Mouse (Mus musculus) midbrain, embryonic 14.5 days (tissue): ENCODE measurements around the gene Slc10a4. TPM values are rescaled to one million over a fixed set of nuclear protein-coding genes. Genes with fewer than 3 reads are reported as not detected.

Source experiments
- ATAC-seq: fragments of 200-750 bp; cut with Nextera tagmentation; 2 replicates; pipeline ENCODE4 v1.8.0; 2017; ENCODE audit warnings: moderate number of reproducible peaks, moderate library complexity; ENCODE audit not compliant: low FRiP score, low TSS enrichment
- DNase-seq: peaks from one replicate; pipeline ENCODE4 v3.0.0-alpha.2; 2015
- H3K27ac ChIP-seq: fragments of 300-500 bp; sonication (generic); replicated peaks from 2 replicates; pipeline ENCODE4 v1.5.1; 2014; ENCODE audit warnings: mild to moderate bottlenecking, low read depth, low read length, moderate library complexity
- H3K27me3 ChIP-seq: fragments of 300-500 bp; sonication (generic); 2 replicates; pipeline ENCODE4 v1.6.1; 2014; ENCODE audit warnings: low read length, control low read depth, mixed read lengths; ENCODE audit not compliant: control insufficient read depth, insufficient read depth
- H3K36me3 ChIP-seq: fragments of 300-500 bp; sonication (generic); 2 replicates; pipeline ENCODE4 v1.6.1; 2014; ENCODE audit warnings: low read length, control low read depth; ENCODE audit not compliant: control insufficient read depth, insufficient read depth
- H3K4me1 ChIP-seq: fragments of 300-500 bp; sonication (generic); 2 replicates; pipeline ENCODE4 v1.6.1; 2014; ENCODE audit warnings: mild to moderate bottlenecking, antibody characterized with exemption, low read length, control low read depth; ENCODE audit not compliant: control insufficient read depth, insufficient read depth
- H3K4me2 ChIP-seq: fragments of 300-500 bp; sonication (generic); 2 replicates; pipeline ENCODE4 v1.6.1; 2014; ENCODE audit warnings: mild to moderate bottlenecking, low read length, moderate library complexity
- H3K4me3 ChIP-seq: fragments of 300-500 bp; sonication (generic); replicated peaks from 2 replicates; pipeline ENCODE4 v1.5.1; 2014; ENCODE audit warnings: low read depth, low read length
- H3K9ac ChIP-seq: fragments of 300-500 bp; sonication (generic); replicated peaks from 2 replicates; pipeline ENCODE4 v1.6.1; 2014; ENCODE audit warnings: mild to moderate bottlenecking, low read length, moderate library complexity
- H3K9me3 ChIP-seq: fragments of 300-500 bp; sonication (generic); 2 replicates; pipeline ENCODE4 v1.6.1; 2016; ENCODE audit warnings: low read length, control low read depth, mixed read lengths; ENCODE audit not compliant: control insufficient read depth
- WGBS: fragments of 180-500 bp; shearing (Covaris S2); extraction: QIAGEN DNeasy Blood & Tissue Kit; methylation state at CpG from one replicate; pipeline ENCODE4 v1.1.7; 2014; 5-methylcytosine and 5-hydroxymethylcytosine counted together
- polyA plus RNA-seq: library from polyadenylated mRNA; unstranded; fragments of >200 nt; fragmentation: Nextera tagmentation; extraction: Ambion mirVana; gene quantifications from 2 replicates; pipeline ENCODE4 v1.2.1, GENCODE M21; 2014

Slc10a4 gene
- polyA plus RNA-seq = 23.2 and 23.6 TPM in 2 replicates

GRCm38 (mm10) chr5:73006784-73007581, at the start of gene Slc10a4:
TSS of gene Slc10a4 (plus strand) at chr5:73006883.
- Histone ChIP-seq H3K27ac (0 out of 2 replicates have a peak within 1 kb of the TSS, but pooled peaks have one; percentile 41), H3K4me1 (0 out of 2 replicates have a peak, but pooled peaks cover 4% of the 10 kb centered on the region), H3K4me2 (peak within 1 kb of the TSS; percentile 63), H3K27me3 (peaks cover 6% of the 10 kb centered on the region), H3K4me3 (peak within 1 kb of the TSS; percentile 42), H3K9ac (peak within 1 kb of the TSS; percentile 49), H3K36me3 (no peaks in the 10 kb centered on the region), H3K9me3 (no peaks in the 10 kb centered on the region)
- ATAC-seq (peak; percentile 90), DNase-seq (peak; percentile 64)
- WGBS = 6% methylated on average over 65 of the region's 65 CpGs

- no peak overlapping the region for H3K27ac ChIP-seq
- H3K4me2 ChIP-seq = no peak overlapping the region
- H3K27me3 ChIP-seq = no peaks in the 10 kb centered on the region
- DNase-seq (no peak), ATAC-seq (no peak)
- H3K36me3 ChIP-seq = peaks cover 20% of the 10 kb centered on the region
- H3K4me1 ChIP-seq = no peaks in the 10 kb centered on the region
- H3K9me3 ChIP-seq = no peaks in the 10 kb centered on the region
- 86% methylated on average over 17 of the region's 17 CpGs for WGBS
- H3K4me3 ChIP-seq = no peak overlapping the region
- no peak overlapping the region for H3K9ac ChIP-seq
Observed at GRCm38 (mm10) chr5:72957281-72957680, 49.4 kb upstream of the Slc10a4 start.

GRCm38 (mm10) chr5:72960096-72960495, 46.6 kb upstream of the Slc10a4 start:
- no peak overlapping the region for H3K27ac ChIP-seq
- DNase-seq (no peak), ATAC-seq (no peak)
- H3K9me3 ChIP-seq = no peaks in the 10 kb centered on the region
- no peak overlapping the region for H3K4me2 ChIP-seq
- no peaks in the 10 kb centered on the region for H3K27me3 ChIP-seq
- H3K4me1 ChIP-seq = no peaks in the 10 kb centered on the region
- peaks cover 24% of the 10 kb centered on the region for H3K36me3 ChIP-seq
- no peak overlapping the region for H3K4me3 ChIP-seq
- H3K9ac ChIP-seq = no peak overlapping the region
- 87% methylated on average over 6 of the region's 6 CpGs for WGBS

GRCm38 (mm10) chr5:72965706-72966105, 41.0 kb upstream of the Slc10a4 start:
- H3K4me3 ChIP-seq = no peak overlapping the region
- no peak overlapping the region for H3K27ac ChIP-seq
- H3K4me2 ChIP-seq = no peak overlapping the region
- no peaks in the 10 kb centered on the region for H3K9me3 ChIP-seq
- H3K27me3 ChIP-seq = no peaks in the 10 kb centered on the region
- no peak overlapping the region for H3K9ac ChIP-seq
- no peak for ATAC-seq
- 91% methylated on average over 3 of the region's 3 CpGs for WGBS
- no peak for DNase-seq
- H3K36me3 ChIP-seq = peaks cover 29% of the 10 kb centered on the region
- H3K4me1 ChIP-seq = no peaks in the 10 kb centered on the region

GRCm38 (mm10) chr5:72972435-72972834, 34.2 kb upstream of the Slc10a4 start:
- H3K36me3 ChIP-seq = peaks cover 50% of the 10 kb centered on the region
- WGBS = 62% methylated on average over 4 of the region's 4 CpGs
- ATAC-seq = no peak

GRCm38 (mm10) chr5:72972934-72973333, 33.7 kb upstream of the Slc10a4 start:
- peaks cover 51% of the 10 kb centered on the region for H3K36me3 ChIP-seq
- 38% methylated on average over 5 of the region's 5 CpGs for WGBS
- no peaks in the 10 kb centered on the region for H3K9me3 ChIP-seq
- peak overlapping the region; percentile 27; the same call in 1 of the 2 replicates for H3K27ac ChIP-seq
- no peak overlapping the region for H3K4me2 ChIP-seq
- no peaks in the 10 kb centered on the region for H3K27me3 ChIP-seq
- H3K4me1 ChIP-seq = no peaks in the 10 kb centered on the region
- ATAC-seq = no peak
- DNase-seq = peak; percentile 50
- no peak overlapping the region for H3K4me3 ChIP-seq
- H3K9ac ChIP-seq = no peak overlapping the region

More at GRCm38 (mm10) chr5:72972435-72972834, 34.2 kb upstream of the Slc10a4 start:
- no peak overlapping the region for H3K4me2 ChIP-seq
- H3K4me1 ChIP-seq = no peaks in the 10 kb centered on the region
- no peak overlapping the region for H3K9ac ChIP-seq
- H3K27me3 ChIP-seq = no peaks in the 10 kb centered on the region
- H3K9me3 ChIP-seq = no peaks in the 10 kb centered on the region
- DNase-seq = no peak
- peak overlapping the region; percentile 27; the same call in 1 of the 2 replicates for H3K27ac ChIP-seq
- H3K4me3 ChIP-seq = no peak overlapping the region

GRCm38 (mm10) chr5:72974602-72975001, 32.1 kb upstream of the Slc10a4 start, which contains the start of gene Gm10135:
TSS of gene Gm10135 (minus strand) at chr5:72974702.
- Histone ChIP-seq H3K4me2 (no peak within 1 kb of the TSS), H3K4me1 (no peaks in the 10 kb centered on the region), H3K4me3 (no peak within 1 kb of the TSS), H3K27me3 (no peaks in the 10 kb centered on the region), H3K9ac (no peak within 1 kb of the TSS), H3K27ac (no peak within 1 kb of the TSS), H3K9me3 (no peaks in the 10 kb centered on the region), H3K36me3 (peaks cover 46% of the 10 kb centered on the region)
- ATAC-seq = no peak
- no peak for DNase-seq
- WGBS = 96% methylated on average over 7 of the region's 7 CpGs

GRCm38 (mm10) chr5:72975996-72976395, 30.7 kb upstream of the Slc10a4 start:
- DNase-seq (no peak), ATAC-seq (no peak)
- H3K27me3 ChIP-seq = no peaks in the 10 kb centered on the region
- H3K36me3 ChIP-seq = peaks cover 50% of the 10 kb centered on the region
- no peak overlapping the region for H3K4me3 ChIP-seq
- WGBS = 91% methylated on average over 6 of the region's 6 CpGs
- H3K4me2 ChIP-seq = no peak overlapping the region
- H3K9me3 ChIP-seq = no peaks in the 10 kb centered on the region
- H3K27ac ChIP-seq = no peak overlapping the region
- H3K9ac ChIP-seq = no peak overlapping the region
- H3K4me1 ChIP-seq = no peaks in the 10 kb centered on the region

- WGBS = 92% methylated on average over 4 of the region's 4 CpGs
Observed at GRCm38 (mm10) chr5:72976539-72976938, 30.1 kb upstream of the Slc10a4 start.

More at GRCm38 (mm10) chr5:72976539-72976938, 30.1 kb upstream of the Slc10a4 start:
- Histone ChIP-seq H3K36me3 (peaks cover 50% of the 10 kb centered on the region), H3K4me2 (no peak overlapping the region), H3K4me3 (no peak overlapping the region), H3K9ac (no peak overlapping the region), H3K27me3 (no peaks in the 10 kb centered on the region), H3K9me3 (no peaks in the 10 kb centered on the region), H3K4me1 (no peaks in the 10 kb centered on the region), H3K27ac (no peak overlapping the region)
- DNase-seq = no peak
- no peak for ATAC-seq
